Mouse (Mus musculus) midbrain, embryonic 11.5 days (tissue): ENCODE measurements at regions not wholly inside any gene's neighbourhood (a gene's known extent, or its start where the extent isn't known, plus 50 kb on each side); places are given as distances from the start of the nearest gene placed in this dataset.
A peak's percentile ranks its signal among the peaks of the same experiment; 100 is the strongest.

ENCODE experiments used
- ATAC-seq: fragments of 200-750 bp; cut with Nextera tagmentation; 2 replicates; pipeline ENCODE4 v1.8.0; 2017; ENCODE audit warnings: moderate TSS enrichment, moderate library complexity; ENCODE audit not compliant: low FRiP score
- DNase-seq: peaks from one replicate; pipeline ENCODE4 v3.0.0; 2015; ENCODE audit warnings: low spot score; ENCODE audit errors: missing footprints
- H3K27ac ChIP-seq: fragments of 300-500 bp; sonication (generic); 2 replicates; pipeline ENCODE4 v1.5.1; 2014; ENCODE audit warnings: low read depth, low read length
- H3K27me3 ChIP-seq: fragments of 300-500 bp; sonication (generic); 2 replicates; pipeline ENCODE4 v1.6.1; 2014; ENCODE audit warnings: mild to moderate bottlenecking, low read length, moderate library complexity, mixed read lengths; ENCODE audit not compliant: control insufficient read depth, insufficient read depth
- H3K36me3 ChIP-seq: fragments of 300-500 bp; sonication (generic); 2 replicates; pipeline ENCODE4 v1.6.1; 2014; ENCODE audit warnings: mild to moderate bottlenecking, low read length, moderate library complexity, mixed read lengths; ENCODE audit not compliant: control insufficient read depth, insufficient read depth
- H3K4me1 ChIP-seq: fragments of 300-500 bp; sonication (generic); 2 replicates; pipeline ENCODE4 v1.6.1; 2014; ENCODE audit warnings: low read length; ENCODE audit not compliant: control insufficient read depth, insufficient read depth
- H3K4me2 ChIP-seq: fragments of 300-500 bp; sonication (generic); 2 replicates; pipeline ENCODE4 v1.6.1; 2014; ENCODE audit warnings: mild to moderate bottlenecking, moderate library complexity
- H3K4me3 ChIP-seq: fragments of 300-500 bp; sonication (generic); 2 replicates; pipeline ENCODE4 v1.5.1; 2014; ENCODE audit warnings: low read depth, low read length
- H3K9ac ChIP-seq: fragments of 300-500 bp; sonication (generic); 2 replicates; pipeline ENCODE4 v1.6.1; 2014; ENCODE audit warnings: low read length
- H3K9me3 ChIP-seq: fragments of 300-500 bp; sonication (generic); 2 replicates; pipeline ENCODE4 v1.6.1; 2016; ENCODE audit warnings: low read length; ENCODE audit not compliant: control insufficient read depth
- WGBS: fragments of 180-500 bp; shearing (Covaris S2); extraction: QIAGEN DNeasy Blood & Tissue Kit; methylation state at CpG from one replicate; pipeline ENCODE4 v1.1.7; 2014; 5-methylcytosine and 5-hydroxymethylcytosine counted together

DNA sequence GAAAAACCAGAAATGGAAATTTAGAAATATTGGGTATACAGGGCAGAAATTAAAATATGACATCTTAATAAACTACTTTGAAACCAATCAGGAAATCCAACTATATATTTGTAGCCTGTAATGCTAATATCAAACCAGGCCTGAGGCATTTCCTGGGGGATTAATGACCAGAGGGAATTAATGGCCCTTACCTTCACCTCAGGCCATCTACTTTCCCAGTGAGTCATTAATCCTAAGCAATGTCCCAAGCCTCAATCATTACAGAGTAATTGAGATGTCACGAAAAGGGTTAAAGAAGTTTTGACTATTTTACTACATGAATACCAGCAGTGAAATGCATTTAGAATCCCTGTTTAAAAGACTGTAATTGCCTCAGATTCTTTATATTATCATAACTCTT, 329.7 kb downstream of the Gpd2 start:
- DNase-seq: no peak
- H3K27me3 ChIP-seq: no peaks in the 10 kb centered on the region
- ATAC-seq: no peak
- no peak overlapping the region for H3K4me3 ChIP-seq
- H3K9ac ChIP-seq: no peak overlapping the region
- no peaks in the 10 kb centered on the region for H3K36me3 ChIP-seq
- no peaks in the 10 kb centered on the region for H3K9me3 ChIP-seq
- H3K4me1 ChIP-seq: no peaks in the 10 kb centered on the region
- H3K27ac ChIP-seq: no peak overlapping the region
- H3K4me2 ChIP-seq: no peak overlapping the region
- 95% methylated on average over 1 of the region's 1 CpGs for WGBS

DNA sequence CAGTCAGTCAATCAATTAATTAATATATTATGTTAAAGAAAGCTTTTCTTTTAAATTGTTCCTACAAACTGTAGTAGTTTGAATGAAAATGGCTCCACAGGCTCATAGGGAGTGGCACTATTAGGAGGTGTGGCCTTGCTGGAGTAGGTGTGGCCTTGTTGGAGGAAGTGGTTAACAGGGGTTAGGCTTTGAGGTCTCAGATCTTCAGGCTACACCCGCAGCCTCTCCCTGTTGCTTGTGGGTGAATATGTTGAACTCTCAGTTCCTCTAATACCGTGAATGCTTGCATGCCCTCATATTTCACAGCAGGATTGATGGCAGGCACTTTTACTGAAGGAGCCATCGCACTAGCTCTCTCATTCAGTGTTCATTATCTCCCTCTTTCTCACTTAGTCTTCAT, 349.6 kb downstream of the Gpd2 start:
- 84% methylated on average over 3 of the region's 3 CpGs for WGBS
- H3K4me1 ChIP-seq: no peaks in the 10 kb centered on the region
- ATAC-seq: no peak

DNA sequence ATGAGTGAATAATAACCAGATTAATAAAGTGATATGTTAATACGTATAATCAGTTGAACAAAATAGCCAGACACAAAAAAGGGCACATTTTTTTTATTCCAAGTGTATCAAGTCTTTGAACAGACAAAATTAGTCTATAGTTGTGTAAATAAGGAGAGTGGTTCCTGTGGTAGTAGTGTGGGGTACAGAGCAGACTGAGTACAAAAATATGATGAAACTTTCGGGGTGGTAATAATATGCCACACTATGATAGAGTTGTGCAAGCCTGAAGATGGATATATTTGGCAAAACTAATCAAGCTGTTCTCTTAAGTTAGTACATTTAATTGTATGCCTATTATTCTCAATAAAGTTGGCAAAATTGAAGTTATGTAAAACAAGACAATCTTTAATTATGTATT, 356.1 kb downstream of the Gpd2 start:
- no peak overlapping the region for H3K4me3 ChIP-seq

More for the DNA sequence above, 349.6 kb downstream of the Gpd2 start:
- no peak overlapping the region for H3K9ac ChIP-seq
- H3K27me3 ChIP-seq: no peaks in the 10 kb centered on the region
- H3K36me3 ChIP-seq: no peaks in the 10 kb centered on the region
- H3K27ac ChIP-seq: no peak overlapping the region
- H3K4me2 ChIP-seq: no peak overlapping the region
- DNase-seq: no peak
- no peak overlapping the region for H3K4me3 ChIP-seq
- H3K9me3 ChIP-seq: no peaks in the 10 kb centered on the region

DNA sequence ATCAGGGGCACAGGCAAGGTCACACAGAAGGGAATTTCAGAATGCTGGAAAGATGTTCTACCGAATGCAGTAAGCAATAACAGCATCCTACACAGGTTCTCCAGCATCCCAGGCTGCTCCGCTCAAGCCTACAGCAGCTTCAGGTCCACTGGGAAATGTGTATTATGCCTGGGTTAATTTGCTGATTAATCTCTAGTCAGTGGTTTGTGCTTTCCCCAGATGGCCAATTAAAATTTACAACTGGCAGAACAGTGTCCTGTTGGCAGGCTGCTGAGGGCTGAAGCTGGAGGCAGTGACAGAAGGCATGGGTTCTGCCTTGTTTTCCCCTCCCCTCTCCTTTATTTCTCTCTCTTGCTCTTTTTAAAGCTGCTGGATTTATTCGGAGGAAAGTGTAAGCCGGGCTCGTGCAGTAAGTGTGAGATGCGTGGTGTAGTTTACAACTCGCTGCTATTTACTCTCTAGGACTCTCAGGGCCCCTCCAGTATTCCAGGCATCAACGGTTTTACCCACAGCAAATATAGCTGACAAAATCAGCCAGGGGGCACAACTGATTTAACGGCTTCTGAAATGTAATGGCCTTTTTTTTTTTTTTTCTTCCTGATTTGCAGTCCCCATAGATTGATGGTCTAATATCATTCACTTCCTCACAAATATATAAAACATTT, 360.4 kb downstream of the Gpd2 start:
- DNase-seq (no peak), ATAC-seq (peak; percentile 87)
- H3K9ac ChIP-seq: no peak overlapping the region
- H3K36me3 ChIP-seq: no peaks in the 10 kb centered on the region
- H3K4me2 ChIP-seq: no peak overlapping the region
- 52% methylated on average over 9 of the region's 9 CpGs for WGBS
- no peak overlapping the region for H3K4me3 ChIP-seq
- H3K27ac ChIP-seq: no peak overlapping the region
- no peaks in the 10 kb centered on the region for H3K9me3 ChIP-seq
- H3K27me3 ChIP-seq: no peaks in the 10 kb centered on the region
- H3K4me1 ChIP-seq: no peaks in the 10 kb centered on the region; the same call in 1 of the 2 replicates

More for the DNA sequence above, 356.1 kb downstream of the Gpd2 start:
- no peaks in the 10 kb centered on the region for H3K9me3 ChIP-seq
- no peak overlapping the region for H3K27ac ChIP-seq
- DNase-seq (no peak), ATAC-seq (no peak)
- H3K27me3 ChIP-seq: no peaks in the 10 kb centered on the region
- H3K4me2 ChIP-seq: no peak overlapping the region
- WGBS: 91% methylated on average over 2 of the region's 2 CpGs
- no peaks in the 10 kb centered on the region; the same call in 1 of the 2 replicates for H3K4me1 ChIP-seq
- no peak overlapping the region for H3K9ac ChIP-seq
- no peaks in the 10 kb centered on the region for H3K36me3 ChIP-seq

DNA sequence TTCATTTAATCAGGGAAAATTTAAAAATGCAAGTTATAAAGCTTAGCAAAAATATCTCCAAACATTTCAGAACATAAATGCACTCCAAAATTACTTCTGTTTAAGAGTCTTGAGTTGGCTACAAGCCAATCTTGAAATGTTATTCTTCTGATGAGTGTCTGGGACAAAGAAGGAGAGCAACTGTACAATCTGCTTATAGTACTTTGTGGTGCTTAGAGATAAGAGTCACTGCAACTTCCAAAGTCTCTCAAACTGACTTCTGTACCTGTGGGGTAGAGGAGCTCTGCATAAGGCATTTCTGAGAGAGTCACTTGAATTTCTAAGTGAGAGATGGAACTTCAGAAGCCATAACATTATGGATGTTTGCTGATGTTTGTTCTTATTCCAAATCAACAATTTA, 374.2 kb downstream of the Gpd2 start:
- Histone ChIP-seq H3K27ac (no peak overlapping the region), H3K4me3 (no peak overlapping the region), H3K4me1 (peaks cover 12% of the 10 kb centered on the region), H3K9me3 (no peaks in the 10 kb centered on the region), H3K27me3 (no peaks in the 10 kb centered on the region), H3K36me3 (no peaks in the 10 kb centered on the region), H3K9ac (no peak overlapping the region), H3K4me2 (no peak overlapping the region)
- DNase-seq: no peak
- no peak for ATAC-seq

DNA sequence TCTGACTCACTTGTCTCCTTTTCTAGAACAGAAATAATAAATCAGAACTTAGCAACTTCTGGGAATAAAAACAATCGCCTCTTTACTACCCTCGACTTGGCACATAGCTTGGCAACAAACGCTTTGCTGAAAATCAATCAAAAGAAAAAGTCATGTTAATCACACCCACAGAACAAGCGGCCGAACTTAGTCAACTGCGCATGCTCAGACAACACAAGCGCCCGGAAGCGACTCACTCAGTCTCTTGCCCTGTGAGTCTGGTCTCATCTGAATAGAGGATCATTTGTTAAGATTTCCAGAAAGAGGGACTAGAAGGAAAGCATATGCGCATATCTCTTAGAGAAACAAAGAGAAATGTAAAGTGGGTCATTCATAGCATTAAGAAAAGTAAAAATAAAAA, 375.8 kb downstream of the Gpd2 start:
- Histone ChIP-seq H3K4me1 (peaks cover 14% of the 10 kb centered on the region), H3K9me3 (no peaks in the 10 kb centered on the region), H3K4me2 (peak overlapping the region; percentile 22; the same call in 1 of the 2 replicates), H3K27ac (no peak overlapping the region), H3K27me3 (no peaks in the 10 kb centered on the region), H3K36me3 (no peaks in the 10 kb centered on the region), H3K9ac (no peak overlapping the region), H3K4me3 (no peak overlapping the region)
- ATAC-seq: peak; percentile 80
- DNase-seq: peak; percentile 89
- WGBS: 46% methylated on average over 10 of the region's 10 CpGs

DNA sequence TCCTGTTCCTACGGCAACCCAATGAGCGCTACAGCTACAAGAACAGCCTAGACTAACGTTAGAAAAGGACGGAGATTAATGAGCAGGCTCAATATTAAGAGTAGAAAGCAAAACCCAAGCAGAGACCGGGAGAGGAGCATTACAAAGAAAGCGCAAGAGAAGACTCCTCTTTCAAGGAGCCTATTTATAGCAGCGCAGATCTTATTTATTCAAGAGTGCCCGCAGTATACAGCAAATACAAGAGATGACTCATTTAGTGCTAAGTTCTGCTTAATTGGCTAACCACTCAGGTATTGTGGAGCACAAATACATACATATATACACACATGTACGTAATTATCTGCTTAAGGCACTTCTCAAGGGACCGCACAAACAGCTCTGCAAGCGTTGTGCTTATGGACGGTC, 377.2 kb downstream of the Gpd2 start:
- peaks cover 14% of the 10 kb centered on the region for H3K4me1 ChIP-seq
- H3K4me3 ChIP-seq: no peak overlapping the region
- WGBS: 48% methylated on average over 12 of the region's 12 CpGs
- H3K27ac ChIP-seq: no peak overlapping the region
- DNase-seq: peak; percentile 86
- H3K9me3 ChIP-seq: no peaks in the 10 kb centered on the region
- ATAC-seq: peak; percentile 54
- no peaks in the 10 kb centered on the region for H3K27me3 ChIP-seq
- no peak overlapping the region for H3K4me2 ChIP-seq
- H3K9ac ChIP-seq: no peak overlapping the region
- no peaks in the 10 kb centered on the region for H3K36me3 ChIP-seq

DNA sequence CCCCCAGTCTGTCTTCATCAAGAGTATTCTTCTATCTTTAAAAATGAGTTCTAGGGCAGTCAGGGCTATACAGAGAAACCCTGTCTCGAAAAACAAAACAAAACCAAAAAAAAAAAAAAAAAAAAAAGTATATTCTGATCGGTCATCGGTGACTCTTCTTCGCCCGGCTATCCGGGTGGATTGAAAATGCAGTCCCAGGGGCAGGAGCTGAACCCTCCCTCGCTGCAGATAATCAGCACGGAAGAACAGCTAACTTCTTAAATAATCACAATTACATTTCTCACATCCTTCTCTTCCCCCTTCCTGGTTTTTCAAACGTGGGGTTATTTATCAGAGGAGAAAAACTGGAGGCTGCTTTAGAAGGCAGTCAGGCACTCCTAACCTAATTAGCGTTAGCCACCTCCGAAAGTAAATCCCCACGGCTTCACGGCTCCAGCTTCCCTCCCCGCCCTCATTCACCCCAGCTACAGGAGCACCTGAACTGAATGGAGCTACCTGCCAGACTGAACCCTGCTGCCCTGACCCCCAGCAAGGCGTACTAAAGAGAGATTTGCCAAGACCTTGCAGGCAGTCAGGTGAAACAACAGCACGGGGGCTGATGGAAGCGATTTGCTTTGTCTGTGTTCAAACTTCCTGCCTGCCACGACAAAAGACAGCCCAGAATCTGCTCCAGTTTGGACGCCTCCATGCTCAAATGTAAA, 379.2 kb downstream of the Gpd2 start:
- DNase-seq: peak; percentile 90
- Histone ChIP-seq H3K4me2 (peak overlapping the region; percentile 52), H3K27me3 (no peaks in the 10 kb centered on the region), H3K27ac (no peak overlapping the region), H3K4me1 (peaks cover 14% of the 10 kb centered on the region), H3K9me3 (no peaks in the 10 kb centered on the region), H3K36me3 (no peaks in the 10 kb centered on the region), H3K9ac (peak overlapping the region; percentile 48), H3K4me3 (peak overlapping the region; percentile 14)
- peak; percentile 36; the same call in 1 of the 2 replicates for ATAC-seq
- WGBS: 1% methylated on average over 19 of the region's 19 CpGs

DNA sequence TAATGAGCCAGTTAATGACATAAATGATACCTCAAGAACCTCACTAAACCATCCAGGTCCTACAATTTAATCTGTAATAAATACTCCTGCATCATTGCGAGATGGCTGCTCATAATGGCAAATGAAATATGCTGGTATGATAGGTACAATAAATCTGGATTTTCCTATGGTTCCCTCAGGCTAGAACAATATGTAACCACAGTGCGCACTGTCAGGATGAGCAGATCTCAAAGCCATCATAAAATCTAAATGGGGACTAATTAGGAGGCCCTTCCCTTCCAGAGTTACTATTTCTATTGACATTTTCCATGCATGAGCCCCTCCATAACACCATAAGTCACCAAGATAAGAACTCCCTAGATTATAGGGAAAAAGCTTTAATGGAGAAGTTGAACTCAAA, 379.8 kb downstream of the Gpd2 start:
- no peak for ATAC-seq
- Histone ChIP-seq H3K36me3 (no peaks in the 10 kb centered on the region), H3K27ac (no peak overlapping the region), H3K9me3 (no peaks in the 10 kb centered on the region), H3K4me3 (no peak overlapping the region), H3K4me2 (no peak overlapping the region; the same call in 1 of the 2 replicates), H3K27me3 (no peaks in the 10 kb centered on the region), H3K9ac (no peak overlapping the region; the same call in 1 of the 2 replicates), H3K4me1 (peaks cover 14% of the 10 kb centered on the region)
- no peak for DNase-seq
- WGBS: 77% methylated on average over 2 of the region's 2 CpGs
